Mouse (Mus musculus) T-helper 1 cell (primary cell): ENCODE results near the gene Mfsd6.

Experiments
- in situ Hi-C: fragments of 300-600 bp; cut with MboI, MseI; formaldehyde crosslinking; loops from one replicate; pipeline ENCODE4 v1.15.1; 2025; ENCODE audit warnings: high pct_unique_total_duplicates

Mfsd6 gene

GRCm38 (mm10) chr1:52727056-52727900, at the start of gene Mfsd6:
Gene Mfsd6, minus strand, starts transcription at chr1:52727462.
- in situ Hi-C loops: no loop called here

- in situ Hi-C loops: no loop called here
These were observed 38.2 kb upstream of the Mfsd6 start for GRCm38 (mm10) chr1:52765176-52766111.

GRCm38 (mm10) chr1:52763894-52764809, 36.9 kb upstream of the Mfsd6 start:
- in situ Hi-C loops: no loop called here

GRCm38 (mm10) chr1:52758174-52758573, 30.9 kb upstream of the Mfsd6 start:
- in situ Hi-C loops: no loop called here

- in situ Hi-C loops: no loop called here
These were observed 27.1 kb upstream of the Mfsd6 start for GRCm38 (mm10) chr1:52754331-52754730.

GRCm38 (mm10) chr1:52753828-52754227, 26.6 kb upstream of the Mfsd6 start:
- in situ Hi-C loops: no loop called here

- in situ Hi-C loops: no loop called here
These were observed 25.4 kb upstream of the Mfsd6 start for GRCm38 (mm10) chr1:52752706-52753105.

- in situ Hi-C loops: no loop called here
These were observed 24.4 kb upstream of the Mfsd6 start for GRCm38 (mm10) chr1:52751634-52752033.

GRCm38 (mm10) chr1:52749978-52750377, 22.7 kb upstream of the Mfsd6 start:
- in situ Hi-C loops: no loop called here

- in situ Hi-C loops: no loop called here
These were observed 21.0 kb upstream of the Mfsd6 start for GRCm38 (mm10) chr1:52748260-52748659.

- in situ Hi-C loops: no loop called here
These were observed 15.3 kb upstream of the Mfsd6 start for GRCm38 (mm10) chr1:52742567-52742966.

- in situ Hi-C loops: loop anchor here (10.0 kb wide), 1 partner anchor 1409 kb away; no protein-coding TSS in a partner anchor
These were observed 6.9 kb upstream of the Mfsd6 start for GRCm38 (mm10) chr1:52734208-52734607.

- in situ Hi-C loops: loop anchor here (10.0 kb wide), 1 partner anchor 1405 kb away; no protein-coding TSS in a partner anchor
These were observed 3.0 kb upstream of the Mfsd6 start for GRCm38 (mm10) chr1:52730258-52730657.

GRCm38 (mm10) chr1:52728857-52729489, 1.7 kb upstream of the Mfsd6 start:
- in situ Hi-C loops: no loop called here

GRCm38 (mm10) chr1:52726371-52727055, 749 bp downstream of the Mfsd6 start:
- in situ Hi-C loops: no loop called here

- in situ Hi-C loops: no loop called here
These were observed 4.7 kb downstream of the Mfsd6 start for GRCm38 (mm10) chr1:52722586-52722985.

- in situ Hi-C loops: no loop called here
These were observed 8.2 kb downstream of the Mfsd6 start for GRCm38 (mm10) chr1:52719096-52719495.

GRCm38 (mm10) chr1:52718068-52718748, 9.1 kb downstream of the Mfsd6 start:
- in situ Hi-C loops: no loop called here

GRCm38 (mm10) chr1:52714451-52714850, 12.8 kb downstream of the Mfsd6 start:
- in situ Hi-C loops: no loop called here

- in situ Hi-C loops: no loop called here
These were observed 13.2 kb downstream of the Mfsd6 start for GRCm38 (mm10) chr1:52714021-52714420.
